Mouse (Mus musculus): Measurements from ENCODE around the gene Rapgef6. TPM values are rescaled to one million over a fixed set of nuclear protein-coding genes. Genes with fewer than 3 reads are reported as not detected.
A peak's percentile ranks its signal among the peaks of the same experiment; 100 is the strongest.

Gene Rapgef6
- polyA plus RNA-seq, 1 experiment from 2014 or later, result 23.9 TPM

DNA sequence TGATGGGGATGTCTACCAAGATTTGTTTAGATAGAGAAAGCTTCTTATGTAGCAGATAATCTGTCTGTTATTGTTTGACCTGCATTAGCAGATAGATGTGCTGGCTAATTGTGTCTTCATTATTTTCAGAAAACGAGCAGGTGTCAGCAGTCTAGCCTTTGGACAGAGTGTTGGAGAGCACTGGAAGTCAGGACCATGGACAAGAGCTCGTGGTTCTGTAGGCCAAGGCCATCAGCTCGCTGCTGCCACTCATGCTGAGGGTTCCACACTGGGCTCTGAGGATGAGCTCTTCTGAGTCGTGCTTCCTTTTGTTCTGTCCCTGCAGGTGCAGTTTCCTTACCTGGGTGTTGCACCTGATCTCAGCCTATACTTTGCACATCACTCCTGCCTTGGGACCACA lies 173.3 kb downstream of the Rapgef6 start:
- H3K4me2 ChIP-seq, result no peak overlapping the region
- H3K36me3 ChIP-seq, result peaks cover 55% of the 10 kb centered on the region
- H3K9ac ChIP-seq, result no peak overlapping the region
- no peak for DNase-seq
- no peaks in the 10 kb centered on the region for H3K9me3 ChIP-seq (replicated peaks)
- ATAC-seq (ENCODE audit: low read depth), result no peak
- 58% methylated on average over 4 of the region's 4 CpGs for WGBS (ENCODE audit: insufficient replicate concordance)
- H3K27ac ChIP-seq, result no peak overlapping the region
- H3K4me3 ChIP-seq (replicated peaks), result no peak overlapping the region
- H3K4me1 ChIP-seq (replicated peaks), result no peaks in the 10 kb centered on the region
- H3K27me3 ChIP-seq, result no peaks in the 10 kb centered on the region

DNA sequence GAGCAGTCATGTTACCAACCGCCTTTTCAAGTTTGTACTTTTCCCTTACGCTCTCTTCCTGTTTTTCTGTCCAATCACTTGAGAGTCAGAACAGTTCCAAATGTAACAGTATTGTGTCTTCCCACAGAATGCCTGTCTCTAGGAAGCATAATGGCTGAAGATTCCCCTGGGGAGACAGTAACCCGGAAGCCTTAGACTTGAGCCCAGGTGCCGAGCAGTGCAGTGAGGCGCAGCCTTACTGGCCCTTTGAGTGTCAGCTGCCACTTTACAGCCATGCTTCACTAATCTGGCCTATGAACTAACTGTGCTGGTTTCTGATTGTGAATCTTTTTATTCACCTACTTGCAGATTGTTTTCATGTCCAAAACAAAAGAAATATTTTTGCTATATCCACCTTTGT lies 175.0 kb downstream of the Rapgef6 start:
- Histone ChIP-seq H3K4me2 (no peak overlapping the region), H3K36me3 (peaks cover 42% of the 10 kb centered on the region), H3K9me3 (replicated peaks) (no peaks in the 10 kb centered on the region), H3K9ac (no peak overlapping the region), H3K4me3 (replicated peaks) (no peak overlapping the region), H3K27ac (no peak overlapping the region), H3K27me3 (no peaks in the 10 kb centered on the region), H3K4me1 (replicated peaks) (no peaks in the 10 kb centered on the region)
- 89% methylated on average over 5 of the region's 5 CpGs for WGBS (ENCODE audit: insufficient replicate concordance)
- no peak for DNase-seq
- no peak for ATAC-seq (ENCODE audit: low read depth)

DNA sequence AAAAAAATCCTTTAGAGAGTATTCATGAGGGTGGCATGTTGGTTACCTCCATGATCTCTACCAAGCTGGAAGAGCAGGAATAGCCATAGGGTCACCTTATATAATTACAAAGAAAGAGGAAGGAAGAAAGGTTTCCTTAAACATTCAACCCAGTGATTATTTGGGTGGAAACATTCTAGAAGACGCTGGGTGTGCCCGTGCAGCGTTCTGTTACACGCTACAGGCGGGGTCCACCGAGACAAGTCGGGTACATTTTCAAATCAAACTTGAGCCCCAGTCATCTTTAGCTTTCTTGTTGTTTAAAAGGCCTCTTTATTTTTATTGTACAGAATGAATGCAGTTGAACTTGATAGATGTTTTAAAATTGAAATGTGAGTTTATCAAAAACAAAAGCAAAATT lies 176.0 kb downstream of the Rapgef6 start:
- H3K4me1 ChIP-seq (replicated peaks), result no peaks in the 10 kb centered on the region
- no peak overlapping the region for H3K4me3 ChIP-seq (replicated peaks)
- H3K4me2 ChIP-seq, result no peak overlapping the region
- 78% methylated on average over 7 of the region's 7 CpGs for WGBS (ENCODE audit: insufficient replicate concordance)
- H3K9me3 ChIP-seq (replicated peaks), result no peaks in the 10 kb centered on the region
- H3K36me3 ChIP-seq, result peaks cover 35% of the 10 kb centered on the region
- ATAC-seq (ENCODE audit: low read depth) (no peak), DNase-seq (no peak)
- no peaks in the 10 kb centered on the region for H3K27me3 ChIP-seq
- no peak overlapping the region for H3K9ac ChIP-seq
- no peak overlapping the region for H3K27ac ChIP-seq

DNA sequence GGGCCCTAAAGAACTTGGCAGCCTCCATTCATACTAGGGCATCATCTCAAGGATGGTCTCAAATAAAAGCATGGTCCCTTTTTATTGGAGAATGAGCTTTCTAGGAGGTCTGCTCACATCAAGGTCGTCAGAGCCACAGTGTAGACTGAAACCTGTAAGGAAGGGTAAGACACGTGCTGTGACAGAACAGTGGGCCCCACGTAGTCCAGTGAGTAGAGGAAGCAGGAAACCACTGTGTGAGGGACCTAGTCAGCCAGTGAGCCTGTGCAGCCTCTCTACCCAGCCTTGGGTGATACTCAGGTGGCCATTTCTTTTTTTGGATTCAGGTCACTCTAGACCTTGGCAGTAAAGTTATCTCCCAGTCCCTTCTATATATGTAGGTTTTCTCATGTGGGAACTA lies 177.3 kb downstream of the Rapgef6 start:
- ATAC-seq (ENCODE audit: low read depth), result no peak
- WGBS (ENCODE audit: insufficient replicate concordance), result 26% methylated on average over 3 of the region's 3 CpGs

DNA sequence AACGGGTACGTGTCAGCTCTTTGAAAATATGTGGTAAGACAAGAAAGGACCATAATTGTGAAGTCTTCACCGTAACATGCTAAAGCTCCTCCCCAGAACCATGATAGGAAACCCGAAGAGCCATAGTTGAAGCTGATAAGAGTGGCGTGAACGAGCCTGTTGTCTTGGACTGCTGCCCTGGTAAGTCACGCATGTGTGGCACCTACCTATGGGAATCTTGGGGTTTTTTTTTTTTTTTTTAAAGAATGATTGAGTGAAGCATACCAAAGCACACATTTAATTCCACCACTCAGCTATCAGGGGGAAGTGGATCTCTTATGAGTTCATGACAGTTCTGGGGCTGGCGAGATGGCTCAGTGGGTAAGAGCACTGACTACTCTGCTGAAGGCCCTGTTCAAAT lies 179.2 kb downstream of the Rapgef6 start:
- no peak overlapping the region for H3K4me3 ChIP-seq (replicated peaks)
- H3K4me1 ChIP-seq (replicated peaks), result no peaks in the 10 kb centered on the region
- no peaks in the 10 kb centered on the region for H3K27me3 ChIP-seq
- peaks cover 9% of the 10 kb centered on the region for H3K36me3 ChIP-seq
- ATAC-seq (ENCODE audit: low read depth) (no peak), DNase-seq (no peak)
- no peak overlapping the region for H3K4me2 ChIP-seq
- H3K9me3 ChIP-seq (replicated peaks), result no peaks in the 10 kb centered on the region
- H3K9ac ChIP-seq, result no peak overlapping the region
- 63% methylated on average over 8 of the region's 8 CpGs for WGBS (ENCODE audit: insufficient replicate concordance)
- no peak overlapping the region for H3K27ac ChIP-seq

More for the DNA sequence above, 177.3 kb downstream of the Rapgef6 start:
- no peak overlapping the region for H3K9ac ChIP-seq
- H3K4me3 ChIP-seq (replicated peaks), result no peak overlapping the region
- H3K4me1 ChIP-seq (replicated peaks), result no peaks in the 10 kb centered on the region
- DNase-seq, result no peak
- no peaks in the 10 kb centered on the region for H3K9me3 ChIP-seq (replicated peaks)
- H3K36me3 ChIP-seq, result peaks cover 26% of the 10 kb centered on the region
- H3K27me3 ChIP-seq, result no peaks in the 10 kb centered on the region
- no peak overlapping the region for H3K27ac ChIP-seq
- H3K4me2 ChIP-seq, result no peak overlapping the region

DNA sequence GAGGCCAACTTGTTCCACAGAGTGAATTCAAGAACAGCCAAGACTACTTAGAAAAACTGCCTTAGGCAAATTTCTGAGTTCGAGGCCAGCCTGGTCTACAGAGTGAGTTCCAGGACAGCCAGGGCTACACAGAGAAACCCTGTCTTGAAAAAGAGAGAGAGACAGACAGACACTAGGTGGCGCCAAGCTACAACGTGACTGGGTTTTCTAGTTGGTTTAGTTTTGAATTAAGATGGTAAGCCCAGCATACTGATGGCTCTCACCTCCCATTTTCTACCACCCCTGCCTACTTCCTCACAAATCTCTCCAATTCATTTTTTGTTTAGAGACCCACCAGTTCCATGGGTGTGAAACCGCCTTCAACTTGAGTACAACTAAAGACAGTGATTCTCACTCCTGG lies 180.7 kb downstream of the Rapgef6 start:
- Histone ChIP-seq H3K4me2 (no peak overlapping the region), H3K27me3 (no peaks in the 10 kb centered on the region), H3K9me3 (replicated peaks) (no peaks in the 10 kb centered on the region), H3K4me1 (replicated peaks) (no peaks in the 10 kb centered on the region), H3K9ac (no peak overlapping the region), H3K27ac (no peak overlapping the region), H3K36me3 (0 out of 2 replicates have a peak, but pooled peaks cover 2% of the 10 kb centered on the region), H3K4me3 (replicated peaks) (no peak overlapping the region)
- WGBS (ENCODE audit: insufficient replicate concordance), result 22% methylated on average over 4 of the region's 4 CpGs
- ATAC-seq (ENCODE audit: low read depth) (no peak), DNase-seq (peak; percentile 38)

DNA sequence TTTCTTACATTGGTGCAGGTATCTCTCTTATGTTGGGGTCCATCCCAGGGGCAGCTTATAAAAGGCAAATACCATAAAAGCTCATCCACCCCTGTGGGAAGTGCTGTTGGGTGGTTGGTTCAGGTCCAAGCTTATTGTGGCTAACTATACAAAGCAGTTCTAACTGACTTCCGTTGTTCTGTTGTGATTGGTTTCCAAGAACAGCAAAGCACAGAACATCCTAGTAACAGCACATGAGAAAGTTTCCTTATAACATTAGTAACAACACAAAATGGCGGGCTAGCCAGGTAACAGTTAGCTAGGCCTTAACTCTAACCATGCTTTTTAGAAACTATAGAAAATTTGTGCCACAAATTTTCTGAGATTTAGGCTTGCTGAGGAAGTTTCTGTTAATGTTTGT lies 185.5 kb downstream of the Rapgef6 start:
- H3K36me3 ChIP-seq, result no peaks in the 10 kb centered on the region
- H3K27me3 ChIP-seq, result no peaks in the 10 kb centered on the region
- no peaks in the 10 kb centered on the region for H3K4me1 ChIP-seq (replicated peaks)
- no peak overlapping the region for H3K9ac ChIP-seq
- ATAC-seq (ENCODE audit: low read depth) (no peak), DNase-seq (no peak)
- no peak overlapping the region for H3K4me3 ChIP-seq (replicated peaks)
- H3K4me2 ChIP-seq, result no peak overlapping the region
- H3K27ac ChIP-seq, result no peak overlapping the region
- no peaks in the 10 kb centered on the region for H3K9me3 ChIP-seq (replicated peaks)
- WGBS (ENCODE audit: insufficient replicate concordance), result 70% methylated on average over 2 of the region's 2 CpGs

DNA sequence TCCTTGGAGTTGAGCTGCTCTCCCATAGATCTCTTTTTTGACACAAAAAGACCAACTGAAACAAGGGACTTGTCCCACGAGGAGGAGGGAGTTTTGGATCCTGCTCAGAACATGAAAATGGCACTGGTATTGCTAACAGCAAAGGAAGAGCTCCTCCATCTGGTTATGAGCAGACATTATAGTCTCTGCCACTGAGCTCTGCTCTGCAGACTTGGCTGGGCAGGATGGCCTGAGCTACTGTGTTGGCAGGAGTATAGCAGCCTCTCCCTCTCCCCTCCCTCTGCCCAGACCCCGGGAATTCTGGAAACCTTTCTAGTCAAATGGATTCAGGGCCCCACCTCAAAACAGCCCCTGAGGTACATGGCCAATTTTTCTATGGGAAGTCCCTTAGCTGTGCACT lies 187.0 kb downstream of the Rapgef6 start:
- Histone ChIP-seq H3K4me1 (replicated peaks) (no peaks in the 10 kb centered on the region), H3K27ac (no peak overlapping the region), H3K27me3 (no peaks in the 10 kb centered on the region), H3K9ac (no peak overlapping the region), H3K4me2 (no peak overlapping the region), H3K4me3 (replicated peaks) (no peak overlapping the region), H3K36me3 (no peaks in the 10 kb centered on the region), H3K9me3 (replicated peaks) (no peaks in the 10 kb centered on the region)
- DNase-seq (no peak), ATAC-seq (ENCODE audit: low read depth) (no peak)
- 53% methylated on average over 2 of the region's 2 CpGs for WGBS (ENCODE audit: insufficient replicate concordance)

DNA sequence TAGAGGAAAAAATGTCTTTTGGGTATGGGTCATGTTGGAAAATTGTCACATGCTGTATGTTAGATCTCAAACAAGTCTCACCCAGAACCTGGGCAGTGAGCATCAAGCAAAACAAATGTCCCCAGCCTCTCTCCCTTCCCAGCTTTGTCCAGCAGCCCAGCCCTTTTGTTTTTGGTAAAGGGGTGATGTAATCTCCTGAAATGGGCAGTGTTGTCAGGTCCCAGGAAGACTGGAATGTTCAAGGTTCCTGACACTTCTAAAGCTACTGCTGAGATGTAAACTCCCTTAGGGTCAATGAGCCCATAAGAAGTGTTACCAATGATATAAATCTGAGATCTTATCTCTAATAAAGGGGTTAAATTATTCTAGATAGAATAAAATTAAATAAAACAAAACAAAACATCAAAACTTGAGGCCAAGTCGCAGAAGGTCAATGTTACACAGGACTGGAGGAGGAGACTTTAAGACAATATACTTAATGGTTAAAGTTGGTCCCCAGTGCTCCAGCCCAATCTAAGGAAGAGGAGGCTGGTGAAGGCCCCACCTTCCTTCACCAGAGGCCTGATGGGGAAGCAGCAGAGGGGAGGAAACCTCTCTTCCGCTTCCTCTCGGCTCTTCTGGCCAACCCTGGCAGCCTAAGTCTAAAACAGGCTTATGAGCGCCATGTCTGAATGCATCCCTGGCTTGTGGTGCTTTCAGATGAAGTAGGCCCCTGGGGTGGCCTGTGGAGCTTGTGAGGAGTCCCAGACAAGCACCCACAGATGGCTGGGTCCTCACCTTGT lies 188.1 kb downstream of the Rapgef6 start:
- 53% methylated on average over 4 of the region's 4 CpGs for WGBS (ENCODE audit: insufficient replicate concordance)
- Histone ChIP-seq H3K27ac (no peak overlapping the region), H3K4me2 (no peak overlapping the region), H3K27me3 (no peaks in the 10 kb centered on the region), H3K9ac (no peak overlapping the region), H3K36me3 (peaks cover 3% of the 10 kb centered on the region), H3K4me1 (replicated peaks) (no peaks in the 10 kb centered on the region), H3K4me3 (replicated peaks) (no peak overlapping the region), H3K9me3 (replicated peaks) (no peaks in the 10 kb centered on the region)
- ATAC-seq (ENCODE audit: low read depth) (no peak), DNase-seq (no peak)

DNA sequence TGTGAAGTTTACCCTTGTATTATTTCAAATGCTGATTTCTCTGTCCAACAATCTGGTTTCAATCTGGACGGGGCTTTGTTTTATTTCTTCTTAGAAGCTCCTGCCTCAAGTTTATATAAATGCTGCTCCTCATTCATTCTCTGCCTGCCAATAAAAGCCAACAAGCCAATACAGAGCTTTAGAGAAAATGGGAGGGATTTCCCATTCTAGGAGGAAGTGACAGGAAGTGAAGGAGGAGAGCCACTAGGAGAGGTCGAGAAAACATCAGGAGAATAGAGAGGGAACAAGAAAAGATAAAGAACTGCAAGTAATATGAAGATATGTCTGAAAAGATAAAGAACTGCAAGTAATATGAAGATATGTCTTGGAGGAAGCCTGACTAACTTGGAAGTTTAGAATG lies 190.2 kb downstream of the Rapgef6 start:
- H3K4me3 ChIP-seq (replicated peaks), result no peak overlapping the region
- no peak overlapping the region for H3K27ac ChIP-seq
- no peak for DNase-seq
- ATAC-seq (ENCODE audit: low read depth), result no peak
- H3K9ac ChIP-seq, result no peak overlapping the region
- 49% methylated on average over 2 of the region's 2 CpGs for WGBS (ENCODE audit: insufficient replicate concordance)
- H3K36me3 ChIP-seq, result peaks cover 15% of the 10 kb centered on the region
- no peaks in the 10 kb centered on the region for H3K27me3 ChIP-seq
- no peaks in the 10 kb centered on the region for H3K9me3 ChIP-seq (replicated peaks)
- no peaks in the 10 kb centered on the region for H3K4me1 ChIP-seq (replicated peaks)
- H3K4me2 ChIP-seq, result no peak overlapping the region

DNA sequence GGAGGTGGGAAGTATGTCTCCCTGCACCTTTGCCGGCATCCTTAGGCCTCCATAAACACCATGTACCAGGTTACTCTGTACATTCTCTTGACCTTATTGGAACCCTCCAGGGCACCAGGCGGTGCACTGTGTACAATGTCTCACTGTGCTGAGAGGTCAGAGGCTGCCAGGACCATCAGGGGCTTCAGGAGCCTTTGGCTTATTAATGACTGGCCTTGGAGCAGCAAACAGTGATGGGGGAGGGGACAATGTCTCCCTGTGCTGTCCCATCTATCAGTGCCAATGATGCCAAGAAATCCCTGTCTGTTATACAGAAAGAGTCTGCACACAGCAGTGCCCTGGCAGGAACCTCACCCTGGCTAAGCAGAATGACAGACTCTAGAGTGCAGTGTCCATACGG lies 195.2 kb downstream of the Rapgef6 start:
- WGBS (ENCODE audit: insufficient replicate concordance), result 86% methylated on average over 3 of the region's 3 CpGs

DNA sequence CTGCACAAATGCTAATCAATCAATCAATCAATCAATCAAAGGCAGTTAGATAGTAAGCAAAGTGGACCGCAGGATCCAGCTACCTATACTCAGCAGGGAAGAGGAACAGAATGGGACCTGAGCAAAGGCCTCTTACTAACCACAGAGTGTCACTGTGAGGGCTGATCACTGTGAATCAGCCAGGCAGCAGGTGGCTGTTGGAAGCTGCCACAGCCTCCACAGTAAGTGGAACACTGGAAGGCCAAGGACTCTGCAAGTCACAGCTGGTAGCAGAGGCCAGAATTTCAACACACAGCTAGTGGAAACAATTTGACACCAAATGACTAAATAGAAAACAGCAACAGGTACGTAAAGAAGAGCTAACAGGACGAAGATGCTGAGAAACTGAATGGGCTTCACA lies 196.0 kb downstream of the Rapgef6 start:
- ATAC-seq (ENCODE audit: low read depth), result no peak
- no peak overlapping the region for H3K4me2 ChIP-seq

More for the DNA sequence above, 195.2 kb downstream of the Rapgef6 start:
- H3K9ac ChIP-seq, result no peak overlapping the region
- H3K36me3 ChIP-seq, result peaks cover 36% of the 10 kb centered on the region
- H3K27me3 ChIP-seq, result no peaks in the 10 kb centered on the region
- H3K4me3 ChIP-seq (replicated peaks), result no peak overlapping the region
- no peaks in the 10 kb centered on the region for H3K4me1 ChIP-seq (replicated peaks)
- DNase-seq (no peak), ATAC-seq (ENCODE audit: low read depth) (no peak)
- H3K4me2 ChIP-seq, result no peak overlapping the region
- H3K27ac ChIP-seq, result no peak overlapping the region
- H3K9me3 ChIP-seq (replicated peaks), result no peaks in the 10 kb centered on the region

More for the DNA sequence above, 196.0 kb downstream of the Rapgef6 start:
- H3K9me3 ChIP-seq (replicated peaks), result no peaks in the 10 kb centered on the region
- no peak for DNase-seq
- 74% methylated on average over 3 of the region's 3 CpGs for WGBS (ENCODE audit: insufficient replicate concordance)
- no peak overlapping the region for H3K9ac ChIP-seq
- no peaks in the 10 kb centered on the region for H3K27me3 ChIP-seq
- H3K27ac ChIP-seq, result no peak overlapping the region
- H3K4me3 ChIP-seq (replicated peaks), result no peak overlapping the region
- H3K4me1 ChIP-seq (replicated peaks), result no peaks in the 10 kb centered on the region
- H3K36me3 ChIP-seq, result peaks cover 40% of the 10 kb centered on the region
